Mouse (Mus musculus) adrenal gland, adult (tissue): ENCODE data around the gene Gm49425.

Experiments used
- DNase-seq, 2 experiments: peaks; one replicate each; pipeline ENCODE4 v3.0.0; 2022 to 2023; ENCODE audit warnings: low spot score in 1 of 2; ENCODE audit not compliant: inconsistent age in 2 of 2

Gm49425 gene

GRCm38 (mm10) chr15:101492718-101493117 lies 24.3 kb downstream of the Gm49425 start:
- no peak for DNase-seq

GRCm38 (mm10) chr15:101491431-101491830 lies 25.6 kb downstream of the Gm49425 start, which contains the start of gene Krt83:
Krt83 (minus strand) TSS chr15:101491512.
- no peak for DNase-seq

GRCm38 (mm10) chr15:101485911-101486635 lies 31.0 kb downstream of the Gm49425 start:
- peak in 1 of 2 experiments; percentile 20 for DNase-seq

- peak in 1 of 2 experiments; percentile 40 for DNase-seq
Observed at GRCm38 (mm10) chr15:101484939-101485338, 32.1 kb downstream of the Gm49425 start.

- DNase-seq = no peak
Observed at GRCm38 (mm10) chr15:101483646-101484045, 33.4 kb downstream of the Gm49425 start.

- no peak for DNase-seq
Observed at GRCm38 (mm10) chr15:101482056-101482455, 35.0 kb downstream of the Gm49425 start.

GRCm38 (mm10) chr15:101479666-101480060 lies 37.4 kb downstream of the Gm49425 start:
- DNase-seq = no peak

- peak; percentile 33 to 65 for DNase-seq
Observed at GRCm38 (mm10) chr15:101479007-101479665, 37.9 kb downstream of the Gm49425 start.

GRCm38 (mm10) chr15:101472952-101473528 lies 44.0 kb downstream of the Gm49425 start, which contains the start of gene Krt86:
Krt86 (plus strand) TSS chr15:101473478.
- peak; percentile 46 to 85 for DNase-seq

GRCm38 (mm10) chr15:101469093-101469492 lies 48.0 kb downstream of the Gm49425 start:
- no peak for DNase-seq
